Mouse (Mus musculus): ENCODE measurements at regions not wholly inside any gene's neighbourhood (a gene's known extent, or its start where the extent isn't known, plus 50 kb on each side); places are given as distances from the start of the nearest gene placed in this dataset.

GRCm38 (mm10) chr17:76327371-76327770 lies 775.6 kb upstream of the Fam98a start:
- DNase-seq, result no peak

DNA sequence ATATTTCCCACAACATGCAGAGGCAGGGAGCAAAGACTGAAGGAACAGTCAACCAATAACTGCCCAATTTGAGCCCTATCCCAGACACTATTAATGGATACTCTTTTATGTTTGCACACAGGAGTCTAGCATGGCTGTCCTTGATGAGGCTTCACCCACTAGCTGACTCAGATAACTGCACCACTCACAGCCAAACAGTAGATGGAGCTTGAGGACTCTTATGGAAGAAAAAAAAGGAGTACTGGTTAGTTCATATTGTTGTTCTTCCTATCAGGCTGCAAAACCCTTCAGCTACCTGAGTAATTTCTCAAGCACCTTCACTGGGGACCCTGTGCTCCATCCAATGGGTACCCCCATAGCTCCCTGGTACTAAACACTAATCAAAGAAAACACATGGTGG lies 742.9 kb upstream of the Fam98a start:
- DNase-seq, result peak; percentile 21
